Mouse (Mus musculus) testis, postnatal 10 days (tissue): ENCODE data around the gene Atp1a2.

Source experiments
- DNase-seq: peaks from one replicate; pipeline ENCODE4 v3.0.0; 2021; ENCODE audit warnings: low spot score

Gene Atp1a2

GRCm38 (mm10) chr1:172304443-172304842 lies 6.6 kb upstream of the Atp1a2 start:
- no peak for DNase-seq

DNA sequence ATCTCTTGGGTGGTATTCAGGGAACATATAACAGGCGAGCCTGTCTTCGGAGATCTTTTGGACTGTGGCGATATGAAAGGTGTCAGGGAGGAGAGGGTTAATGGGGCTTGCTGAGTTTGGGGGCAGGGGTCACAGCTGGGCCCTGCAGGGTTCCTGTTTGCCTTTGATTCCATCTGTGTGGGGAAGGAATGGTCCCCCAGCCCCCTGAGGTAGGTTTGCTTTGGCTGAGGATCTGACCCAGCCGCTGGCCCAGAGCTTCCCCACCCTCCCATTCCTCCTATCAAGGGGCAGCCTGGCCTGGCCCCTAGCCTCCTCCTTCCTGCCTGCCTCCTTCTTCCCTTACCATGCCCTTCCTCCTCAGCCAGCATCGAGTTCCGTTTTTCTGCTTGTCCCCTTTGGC lies 5.0 kb upstream of the Atp1a2 start:
- DNase-seq, result no peak

DNA sequence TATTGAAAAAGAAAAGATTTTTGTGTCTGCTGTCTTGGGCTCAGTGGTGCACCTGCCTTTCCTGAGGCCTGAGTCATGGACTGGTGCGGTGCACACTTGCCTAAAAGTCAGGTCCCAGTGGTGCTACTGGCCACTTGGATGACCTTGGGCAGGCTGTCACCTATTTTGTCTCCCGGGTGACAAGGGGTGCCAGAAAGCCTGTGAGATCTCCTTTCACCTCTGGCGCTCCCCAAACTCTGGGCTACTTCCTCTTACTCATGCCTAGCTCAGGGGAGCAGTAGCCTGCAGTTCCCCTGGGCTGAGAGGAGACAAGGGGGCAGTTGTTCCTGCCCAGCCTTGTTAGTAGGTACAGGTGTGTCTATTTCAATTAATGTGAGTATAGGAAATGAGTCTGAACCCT lies 4.4 kb upstream of the Atp1a2 start:
- DNase-seq, result no peak

DNA sequence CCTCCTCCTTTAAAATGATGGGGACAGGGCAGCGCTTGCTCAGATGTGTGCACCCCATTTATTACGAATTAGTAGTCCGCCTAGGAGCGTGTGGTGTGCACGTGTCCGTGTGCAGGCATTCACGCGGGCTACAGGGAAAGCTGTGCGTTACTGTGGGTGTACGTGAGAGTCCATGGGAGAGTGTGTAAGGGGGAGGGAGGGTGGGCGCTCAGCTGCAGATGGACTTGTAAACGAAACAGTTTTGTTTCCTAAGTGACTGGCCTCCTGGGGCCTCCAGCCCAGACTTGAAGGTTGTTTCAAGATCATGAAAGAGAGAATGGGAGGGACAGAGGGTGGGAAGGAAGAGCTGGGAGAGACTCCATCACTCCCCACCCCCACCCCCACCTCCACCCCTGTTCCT lies 3.3 kb upstream of the Atp1a2 start:
- no peak for DNase-seq

DNA sequence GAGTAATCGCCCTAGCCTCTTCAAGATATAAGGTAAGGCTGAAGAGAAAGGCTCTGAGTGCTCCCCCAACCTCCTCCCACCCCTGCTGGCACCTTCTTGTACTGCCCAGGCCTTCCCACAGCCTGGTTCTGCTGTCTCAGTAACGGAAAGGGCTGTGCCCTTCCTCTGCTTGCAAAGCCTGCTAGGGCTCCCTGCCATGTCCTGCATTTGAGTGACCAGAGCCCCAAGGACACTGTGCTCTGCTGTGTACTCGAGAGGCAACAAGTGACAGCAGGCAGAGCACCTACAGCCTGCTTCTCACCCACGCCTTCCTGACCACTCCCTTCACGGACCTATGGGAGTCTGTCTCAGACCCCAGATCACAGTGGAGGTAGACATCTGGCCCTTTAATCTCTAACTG lies 2.4 kb upstream of the Atp1a2 start:
- peak; percentile 72 for DNase-seq

GRCm38 (mm10) chr1:172299528-172299927 lies 1.7 kb upstream of the Atp1a2 start:
- no peak for DNase-seq

DNA sequence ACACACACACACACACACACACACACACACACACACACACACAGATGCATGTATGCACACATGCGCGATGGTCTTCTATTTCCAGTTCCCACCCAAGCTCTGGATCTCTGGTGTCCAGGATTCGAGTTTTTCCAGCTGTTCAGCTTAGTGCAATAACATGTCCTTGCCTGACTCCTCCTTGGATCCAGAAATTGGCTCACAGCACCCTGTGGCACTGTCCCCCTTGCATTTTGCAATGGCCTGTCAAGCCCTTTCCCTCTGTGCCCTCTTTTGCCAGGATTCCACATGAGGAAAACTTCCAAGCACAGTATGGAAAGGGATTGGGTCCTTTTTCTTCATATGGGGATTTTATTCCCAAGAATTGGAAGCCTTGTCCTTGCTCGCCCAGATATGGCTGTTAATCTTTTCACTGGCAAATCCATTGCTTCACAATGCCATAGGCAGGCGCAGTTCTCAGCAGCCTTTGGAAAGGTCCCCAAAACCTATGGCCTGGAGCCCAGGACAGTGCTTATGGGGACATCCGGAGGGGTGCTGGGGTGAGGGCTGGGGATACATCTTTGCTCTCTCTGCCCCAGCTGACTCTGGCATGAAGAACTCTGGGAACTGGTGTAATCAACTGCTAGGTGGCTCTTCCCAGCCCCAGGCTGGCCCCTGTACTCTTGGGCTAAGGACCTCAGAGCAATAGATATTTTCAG lies 901 bp downstream of the Atp1a2 start:
- DNase-seq, result no peak

GRCm38 (mm10) chr1:172295751-172296197 lies 2.1 kb downstream of the Atp1a2 start:
- DNase-seq, result peak; percentile 77

- DNase-seq, result no peak
These were observed 4.4 kb downstream of the Atp1a2 start for GRCm38 (mm10) chr1:172293449-172293848.

DNA sequence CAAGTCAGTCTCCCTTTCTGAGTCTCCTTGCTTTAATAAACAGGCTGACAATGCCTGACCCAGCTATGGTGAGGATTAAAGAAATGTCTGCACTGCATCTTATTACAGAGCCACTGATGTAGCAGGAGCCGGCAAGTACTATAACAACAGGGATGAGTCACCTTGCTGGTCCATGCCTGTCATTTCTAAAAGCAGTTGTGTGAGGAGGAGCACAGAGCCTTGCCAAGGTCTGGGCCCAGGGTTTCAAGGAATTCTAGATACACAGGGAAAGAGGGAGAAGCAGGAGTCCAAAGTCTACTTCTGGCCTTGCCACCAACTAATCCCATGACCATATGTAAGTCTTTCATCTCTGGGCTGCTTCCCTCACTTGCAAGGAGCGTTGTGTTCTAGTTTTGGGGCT lies 5.0 kb downstream of the Atp1a2 start:
- DNase-seq, result no peak

GRCm38 (mm10) chr1:172289617-172289946 lies 8.3 kb downstream of the Atp1a2 start:
- DNase-seq, result no peak

DNA sequence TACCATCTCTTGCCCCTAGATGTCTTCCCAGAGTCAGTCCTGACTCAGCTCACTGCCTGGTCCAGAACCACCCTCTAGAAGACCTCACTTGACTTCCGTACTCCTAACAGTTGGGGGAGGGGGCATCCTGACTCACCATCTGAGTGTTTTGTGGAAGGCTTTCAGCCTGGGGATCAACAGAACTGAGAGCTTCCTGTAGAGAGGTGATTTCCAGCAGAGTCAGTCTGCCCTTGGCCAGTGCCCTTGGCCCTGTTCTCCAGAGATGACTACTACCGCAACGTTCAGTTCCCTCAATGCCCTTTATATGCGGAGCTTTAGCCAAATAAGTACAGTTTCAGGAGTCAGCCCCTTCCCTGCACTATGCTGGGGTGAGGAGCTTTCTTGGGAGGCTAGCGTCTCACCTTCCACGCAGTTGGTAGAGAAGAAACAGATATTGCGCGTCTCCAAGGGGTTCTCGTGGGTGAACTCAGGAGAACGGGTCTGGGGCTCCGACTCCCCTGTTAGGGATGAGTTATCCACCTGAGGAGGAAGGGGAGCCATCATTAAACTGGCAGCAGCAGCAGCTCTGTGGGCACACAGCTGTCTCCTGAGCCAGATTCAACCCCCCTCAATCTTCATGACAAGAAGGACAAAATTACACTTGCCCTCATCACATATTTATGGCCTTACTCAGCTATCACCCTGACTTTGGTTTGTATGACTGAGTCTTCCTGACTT lies 8.8 kb downstream of the Atp1a2 start:
- no peak for DNase-seq

DNA sequence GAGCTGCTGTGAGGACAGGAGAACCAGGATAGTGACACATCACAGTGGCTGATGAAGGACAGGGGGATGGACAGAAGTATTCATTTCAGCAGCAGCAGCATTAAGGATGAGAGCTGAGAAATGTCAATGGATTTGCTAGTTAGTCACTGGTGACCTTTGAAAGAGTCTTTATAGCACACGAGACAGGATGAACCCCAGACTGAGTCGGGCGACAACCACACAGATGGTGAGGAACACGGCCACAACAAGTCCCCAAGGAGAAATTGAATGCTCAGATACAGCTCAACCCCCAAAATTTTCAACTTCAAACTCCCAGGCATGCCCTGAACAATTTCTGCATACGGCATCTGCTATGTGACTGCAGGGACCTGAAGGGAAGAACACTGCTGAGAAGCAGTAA lies 11.1 kb downstream of the Atp1a2 start:
- DNase-seq, result no peak

DNA sequence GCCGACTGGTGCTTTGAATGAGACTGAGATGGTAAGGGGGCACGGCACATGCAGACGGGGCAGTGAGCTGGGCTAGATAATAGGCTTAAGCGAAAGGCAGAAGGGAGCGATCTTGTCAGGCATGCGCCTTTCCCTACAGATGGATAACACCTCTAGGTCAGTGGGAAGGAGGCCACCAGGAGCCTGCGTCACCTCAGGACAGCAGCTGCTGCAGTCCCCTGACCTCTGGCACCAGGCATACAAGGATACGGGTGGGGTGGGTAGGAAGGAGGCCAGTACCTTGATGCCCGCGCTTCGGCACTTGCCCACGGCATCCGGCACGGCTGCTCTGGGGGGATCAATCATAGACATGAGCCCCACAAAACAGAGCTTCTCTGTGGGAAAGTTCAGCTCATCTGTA lies 13.6 kb downstream of the Atp1a2 start:
- no peak for DNase-seq

DNA sequence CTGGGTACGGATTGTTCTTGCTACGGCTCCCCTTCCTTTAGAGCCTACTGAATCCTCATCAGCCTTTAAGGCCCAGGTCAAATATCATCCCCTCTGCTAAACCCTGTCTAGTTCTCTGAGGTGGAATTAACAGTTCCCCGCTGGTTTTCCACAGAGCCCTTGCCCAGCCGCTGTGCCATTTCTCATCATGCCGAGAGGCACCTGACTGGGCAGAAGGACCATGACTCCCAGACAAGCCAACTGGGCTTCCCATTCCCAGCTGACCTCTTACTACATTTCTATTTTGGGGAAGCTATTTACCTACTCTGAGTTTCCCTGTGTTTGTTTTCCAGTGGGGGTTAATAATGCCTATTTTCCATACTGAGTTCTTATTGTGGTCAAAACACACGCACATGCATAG lies 14.8 kb downstream of the Atp1a2 start:
- DNase-seq, result no peak

GRCm38 (mm10) chr1:172281522-172282254 lies 16.2 kb downstream of the Atp1a2 start:
- DNase-seq, result no peak

- DNase-seq, result no peak
These were observed 17.9 kb downstream of the Atp1a2 start for GRCm38 (mm10) chr1:172279768-172280509.

GRCm38 (mm10) chr1:172278328-172278727 lies 19.5 kb downstream of the Atp1a2 start:
- no peak for DNase-seq

- no peak for DNase-seq
These were observed 20.7 kb downstream of the Atp1a2 start for GRCm38 (mm10) chr1:172277172-172277571.

GRCm38 (mm10) chr1:172274547-172274946 lies 23.3 kb downstream of the Atp1a2 start:
- no peak for DNase-seq

GRCm38 (mm10) chr1:172274116-172274515 lies 23.7 kb downstream of the Atp1a2 start:
- no peak for DNase-seq

- no peak for DNase-seq
These were observed 24.5 kb downstream of the Atp1a2 start for GRCm38 (mm10) chr1:172273386-172273785.
